ENCODE assay signal across 19 mouse cellular contexts in the genomic region with DNA sequence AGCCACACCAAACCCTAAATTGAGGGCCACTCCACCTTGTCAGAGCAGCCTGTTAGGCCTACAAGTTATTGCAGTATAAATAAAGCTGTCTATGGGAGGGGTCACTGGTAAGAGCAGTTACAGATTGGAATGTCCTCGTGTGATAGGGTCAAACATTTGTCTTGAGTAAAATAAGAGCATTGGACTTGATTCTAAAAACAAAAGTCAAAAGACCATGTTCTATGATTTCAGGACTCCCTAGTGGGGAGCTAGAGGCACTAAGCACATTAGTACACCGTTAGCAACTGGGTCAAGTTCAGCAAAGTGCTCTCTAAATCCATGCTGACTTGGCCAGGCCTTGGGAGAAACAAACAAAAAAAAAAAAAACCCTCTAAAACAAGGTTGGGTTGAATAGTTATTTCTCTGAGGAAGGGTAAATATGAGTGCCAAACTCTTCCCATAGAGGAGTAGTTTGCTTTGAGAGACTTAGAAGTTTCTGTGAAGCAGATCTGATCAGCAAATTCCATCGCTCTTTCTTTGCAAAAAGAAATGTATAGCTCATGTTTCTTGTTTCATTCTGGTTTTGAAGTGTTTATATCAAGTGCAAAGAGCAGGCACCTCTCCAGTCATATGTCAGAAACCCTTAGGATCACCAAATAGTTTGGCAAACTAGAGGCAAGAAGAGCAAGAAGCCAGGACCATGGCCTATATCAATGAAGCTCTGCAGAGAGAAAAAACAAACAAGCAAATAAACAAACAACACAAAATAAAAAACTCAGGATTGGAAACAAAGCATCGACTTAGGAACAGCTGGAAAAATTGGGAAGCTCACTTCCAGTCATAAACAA. TPM values are rescaled to one million over a fixed set of nuclear protein-coding genes. Genes with fewer than 3 reads are reported as not detected.
DNase-seq lines count a peak whose midpoint lies in the region; ATAC-seq and TF ChIP-seq lines count a peak whose summit lies in the region.
"Had no signal": no experiment of that assay in that cellular context is flagged by ENCODE, and none has a peak within 500 bp of the region (broad histone marks: within the 10 kb centered on the region; RNA-seq: fewer than 3 reads in every experiment).

No protein-coding gene starts in this region.

- DNase-seq in gastrocnemius, adult 2 months, result no peak
- DNase-seq in gastrocnemius, postnatal 25 days, result no peak
- DNase-seq in lung, adult 2 months, result no peak
- DNase-seq in adipocyte (ENCODE audit: low spot score), result peak; percentile 60
- no peak for DNase-seq in limb, embryonic 10.5 days (ENCODE audit: low spot score)
- DNase-seq: adrenal gland, postnatal 10 days; embryo, embryonic 11 days; gastrocnemius, postnatal 14 days; right cerebral cortex, postnatal 4 days had no signal

- H3K36me3 ChIP-seq in lung, embryonic 15.5 days, result no peaks in the 10 kb centered on the region
- no peaks in the 10 kb centered on the region for H3K36me3 ChIP-seq in limb, embryonic 10.5 days
- H3K36me3 ChIP-seq: limb, embryonic 12.5 days; liver, embryonic 12.5 days had no signal

- H3K4me3 ChIP-seq in gastrocnemius, adult 2 months, result no peak overlapping the region
- H3K4me3 ChIP-seq in lung, embryonic 15.5 days, result no peak overlapping the region
- H3K4me3 ChIP-seq in lung, adult 2 months (replicated peaks; ENCODE audit: extremely low read depth, low read depth, low read length), result no peak overlapping the region
- no peak overlapping the region for H3K4me3 ChIP-seq in embryonic fibroblast, embryonic 13.5 days (ENCODE audit: insufficient read depth, low read length)
- H3K4me3 ChIP-seq in limb, embryonic 10.5 days, result no peak overlapping the region
- H3K4me3 ChIP-seq: limb, embryonic 12.5 days; liver, embryonic 12.5 days had no signal

- no peak overlapping the region for H3K4me2 ChIP-seq in lung, embryonic 15.5 days
- H3K4me2 ChIP-seq: limb, embryonic 12.5 days; liver, embryonic 12.5 days; midbrain, embryonic 11.5 days had no signal

- peak overlapping the region; percentile 72 for H3K27ac ChIP-seq in gastrocnemius, adult 2 months
- H3K27ac ChIP-seq in lung, embryonic 15.5 days, result peak overlapping the region; percentile 33
- peak overlapping the region; percentile 35 for H3K27ac ChIP-seq in embryonic fibroblast, embryonic 13.5 days (ENCODE audit: insufficient read depth, low read length)
- H3K27ac ChIP-seq in limb, embryonic 10.5 days, result no peak overlapping the region
- H3K27ac ChIP-seq: limb, embryonic 12.5 days; liver, embryonic 12.5 days; macrophage; stomach, postnatal 0 days had no signal

- 35% methylated on average over 4 of the region's 4 CpGs for whole genome bisulfite sequencing in lung, embryonic 15.5 days
- WGBS in lung, adult 2 months, result 48% methylated on average over 4 of the region's 4 CpGs
- WGBS in limb, embryonic 10.5 days, result 77% methylated on average over 4 of the region's 4 CpGs

- TF ChIP-seq POLR2A in lung, adult 2 months (IDR thresholded peaks at IDR 0.05; ENCODE audit: borderline replicate concordance, extremely low read depth, low read depth, low read length), result no peak
- TF ChIP-seq POLR2A in embryonic fibroblast, embryonic 13.5 days (IDR thresholded peaks at IDR 0.05; ENCODE audit: low read depth, low read length), result no peak

- no peaks in the 10 kb centered on the region for H3K4me1 ChIP-seq in lung, embryonic 15.5 days
- peaks cover 2% of the 10 kb centered on the region; the same call in 1 of the 2 replicates for H3K4me1 ChIP-seq in lung, adult 2 months (ENCODE audit: control insufficient read depth, insufficient read depth, low read length)
- peaks cover 4% of the 10 kb centered on the region; the same call in 1 of the 2 replicates for H3K4me1 ChIP-seq in embryonic fibroblast, embryonic 13.5 days (ENCODE audit: control insufficient read depth, insufficient read depth, low read length)
- peaks cover 40% of the 10 kb centered on the region for H3K4me1 ChIP-seq in limb, embryonic 10.5 days
- H3K4me1 ChIP-seq: liver, embryonic 12.5 days had no signal

- no peak overlapping the region for H3K9ac ChIP-seq in lung, embryonic 15.5 days
- H3K9ac ChIP-seq: limb, embryonic 12.5 days; liver, embryonic 12.5 days had no signal

- H3K9me3 ChIP-seq in lung, embryonic 15.5 days, result no peaks in the 10 kb centered on the region
- no peaks in the 10 kb centered on the region for H3K9me3 ChIP-seq in limb, embryonic 10.5 days (replicated peaks)
- H3K9me3 ChIP-seq: limb, embryonic 12.5 days; liver, embryonic 12.5 days had no signal

- ATAC-seq in lung, embryonic 15.5 days (ENCODE audit: borderline replicate concordance, extremely low read depth, low FRiP score, low TSS enrichment), result no peak
- ATAC-seq: forebrain, embryonic 14.5 days; hindbrain, embryonic 16.5 days; intestine, postnatal 0 days; liver, embryonic 12.5 days had no signal

- H3K27me3 ChIP-seq in lung, embryonic 15.5 days, result no peaks in the 10 kb centered on the region
- no peaks in the 10 kb centered on the region for H3K27me3 ChIP-seq in limb, embryonic 10.5 days (ENCODE audit: low read depth, poor library complexity, severe bottlenecking)
- H3K27me3 ChIP-seq: limb, embryonic 12.5 days; liver, embryonic 12.5 days had no signal

- intact Hi-C loops in gastrocnemius, adult 2 months (cut with DNase I), result no loop called here

- TF ChIP-seq CTCF in gastrocnemius, adult 2 months (IDR thresholded peaks at IDR 0.05), result no peak
- TF ChIP-seq CTCF in lung, adult 2 months (IDR thresholded peaks at IDR 0.05; ENCODE audit: insufficient read depth, low read length), result no peak
- TF ChIP-seq CTCF in embryonic fibroblast, embryonic 13.5 days (IDR thresholded peaks at IDR 0.05; ENCODE audit: borderline replicate concordance, insufficient read depth, low read length), result no peak

RNA-seq across cellular contexts. Expression of a gene that starts 40.8 kb away (rescaled TPM):
- total RNA-seq in gastrocnemius, adult 2 months (2021), result 1 to 10 TPM; 3.4 to 4.9 TPM
- 1 to 10 TPM; 1.5 to 2.7 TPM for total RNA-seq in gastrocnemius, postnatal 25 days (2021)
- polyA plus RNA-seq in lung, embryonic 15.5 days (2015; fragmentation: Nextera tagmentation; extraction: Ambion mirVana), result 5.4 and 6.2 TPM in 2 replicates
- polyA plus RNA-seq in lung, adult 2 months (2012; rRNA removed), result 3.4 and 4.0 TPM in 2 replicates
- polyA plus RNA-seq in embryonic fibroblast, embryonic 13.5 days (2011; ENCODE audit: insufficient read length, low read depth, missing spikeins), result 0.18 TPM in 1 of 2 replicates, not detected in the other
- polyA plus RNA-seq in limb, embryonic 10.5 days (2016; fragmentation: Nextera tagmentation; extraction: Ambion mirVana), result 1.8 and 2.0 TPM in 2 replicates
- polyA plus RNA-seq: macrophage had no signal
